Mouse (Mus musculus): ENCODE measurements around the gene Pdf. TPM values are rescaled to one million over a fixed set of nuclear protein-coding genes. Genes with fewer than 3 reads are reported as not detected.
"Not testable (repeated sequence)": the region's sequence is repeated elsewhere in the genome, so short reads cannot be mapped to it uniquely, and the experiment has no call there.

The Pdf gene
- polyA plus RNA-seq, 1 experiment from 2014 or later: 45.8 TPM

GRCm38 (mm10) chr8:107030650-107031576 is 17.5 kb downstream of the Pdf start, which contains the start of gene Vps4a:
Gene Vps4a, plus strand, starts transcription at chr8:107031222.
- Histone ChIP-seq H3K36me3 (no peaks in the 10 kb centered on the region), H3K9ac (peak within 1 kb of the TSS; percentile 96), H3K9me3 (replicated peaks) (no peaks in the 10 kb centered on the region), H3K4me3 (peak within 1 kb of the TSS; percentile 94), H3K27me3 (no peaks in the 10 kb centered on the region), H3K27ac (peak within 1 kb of the TSS; percentile 79), H3K4me1 (peaks cover 18% of the 10 kb centered on the region), H3K4me2 (replicated peaks) (peak within 1 kb of the TSS; percentile 76)
- 4% methylated on average over 66 of the region's 66 CpGs for WGBS
- ATAC-seq (ENCODE audit: low FRiP score): peak; percentile 96

- no peaks in the 10 kb centered on the region for H3K27me3 ChIP-seq
- no peaks in the 10 kb centered on the region for H3K36me3 ChIP-seq
- H3K27ac ChIP-seq: no peak overlapping the region
- H3K4me3 ChIP-seq: no peak overlapping the region
- no peak overlapping the region for H3K4me2 ChIP-seq (replicated peaks)
- no peak for ATAC-seq (ENCODE audit: low FRiP score)
- no peak overlapping the region for H3K9ac ChIP-seq
- H3K4me1 ChIP-seq: peaks cover 18% of the 10 kb centered on the region
- H3K9me3 ChIP-seq (replicated peaks): no peaks in the 10 kb centered on the region
- 72% methylated on average over 5 of the region's 5 CpGs for WGBS
These were observed 18.4 kb downstream of the Pdf start for GRCm38 (mm10) chr8:107030058-107030457.

- 82% methylated on average over 3 of the region's 3 CpGs for WGBS
- Histone ChIP-seq H3K4me1 (peaks cover 18% of the 10 kb centered on the region), H3K9me3 (replicated peaks) (no peaks in the 10 kb centered on the region), H3K36me3 (no peaks in the 10 kb centered on the region), H3K27me3 (no peaks in the 10 kb centered on the region), H3K4me3 (no peak overlapping the region), H3K4me2 (replicated peaks) (no peak overlapping the region), H3K9ac (no peak overlapping the region), H3K27ac (no peak overlapping the region)
- ATAC-seq (ENCODE audit: low FRiP score): no peak
These were observed 19.1 kb downstream of the Pdf start for GRCm38 (mm10) chr8:107029310-107029709.

GRCm38 (mm10) chr8:107023479-107023878 is 24.9 kb downstream of the Pdf start:
- Histone ChIP-seq H3K4me3 (no peak overlapping the region), H3K4me2 (replicated peaks) (no peak overlapping the region), H3K27me3 (no peaks in the 10 kb centered on the region), H3K9ac (no peak overlapping the region), H3K9me3 (replicated peaks) (no peaks in the 10 kb centered on the region), H3K27ac (no peak overlapping the region), H3K36me3 (no peaks in the 10 kb centered on the region), H3K4me1 (no peaks in the 10 kb centered on the region)
- WGBS: 90% methylated on average over 8 of the region's 8 CpGs
- no peak for ATAC-seq (ENCODE audit: low FRiP score)

GRCm38 (mm10) chr8:107014915-107015314 is 33.5 kb downstream of the Pdf start:
- peaks cover 30% of the 10 kb centered on the region; the same call in 1 of the 2 replicates for H3K36me3 ChIP-seq
- H3K27ac ChIP-seq: no peak overlapping the region
- H3K27me3 ChIP-seq: no peaks in the 10 kb centered on the region
- H3K4me2 ChIP-seq (replicated peaks): no peak overlapping the region
- H3K4me1 ChIP-seq: no peaks in the 10 kb centered on the region
- H3K9ac ChIP-seq: no peak overlapping the region
- no peak for ATAC-seq (ENCODE audit: low FRiP score)
- H3K4me3 ChIP-seq: no peak overlapping the region
- 89% methylated on average over 1 of the region's 1 CpGs for WGBS
- H3K9me3 ChIP-seq (replicated peaks): no peaks in the 10 kb centered on the region

GRCm38 (mm10) chr8:107012666-107013065 is 35.7 kb downstream of the Pdf start:
- 68% methylated on average over 2 of the region's 2 CpGs for WGBS
- no peaks in the 10 kb centered on the region for H3K27me3 ChIP-seq
- no peak overlapping the region for H3K9ac ChIP-seq
- H3K27ac ChIP-seq: no peak overlapping the region
- no peak overlapping the region for H3K4me2 ChIP-seq (replicated peaks)
- peaks cover 34% of the 10 kb centered on the region; the same call in 1 of the 2 replicates for H3K36me3 ChIP-seq
- ATAC-seq (ENCODE audit: low FRiP score): no peak
- no peak overlapping the region for H3K4me3 ChIP-seq
- no peaks in the 10 kb centered on the region for H3K9me3 ChIP-seq (replicated peaks)
- no peaks in the 10 kb centered on the region for H3K4me1 ChIP-seq

- H3K36me3 ChIP-seq: peaks cover 38% of the 10 kb centered on the region
- no peaks in the 10 kb centered on the region for H3K4me1 ChIP-seq
- WGBS: 88% methylated on average over 3 of the region's 3 CpGs
- no peaks in the 10 kb centered on the region for H3K27me3 ChIP-seq
- no peak overlapping the region for H3K27ac ChIP-seq
- no peak overlapping the region for H3K4me2 ChIP-seq (replicated peaks)
- no peak overlapping the region for H3K4me3 ChIP-seq
- ATAC-seq (ENCODE audit: low FRiP score): no peak
- no peaks in the 10 kb centered on the region for H3K9me3 ChIP-seq (replicated peaks)
- no peak overlapping the region for H3K9ac ChIP-seq
These were observed 40.6 kb downstream of the Pdf start for GRCm38 (mm10) chr8:107007795-107008194.

GRCm38 (mm10) chr8:107002532-107002931 is 45.9 kb downstream of the Pdf start:
- no peak overlapping the region for H3K4me2 ChIP-seq (replicated peaks)
- no peak for ATAC-seq (ENCODE audit: low FRiP score)
- no peak overlapping the region for H3K4me3 ChIP-seq
- no peaks in the 10 kb centered on the region for H3K9me3 ChIP-seq (replicated peaks)
- 43% methylated on average over 5 of the region's 5 CpGs for WGBS
- no peaks in the 10 kb centered on the region for H3K27me3 ChIP-seq
- no peak overlapping the region for H3K27ac ChIP-seq
- H3K36me3 ChIP-seq: peaks cover 9% of the 10 kb centered on the region
- no peak overlapping the region for H3K9ac ChIP-seq
- no peaks in the 10 kb centered on the region for H3K4me1 ChIP-seq

- no peak for ATAC-seq (ENCODE audit: low FRiP score)
- Histone ChIP-seq H3K36me3 (peaks cover 10% of the 10 kb centered on the region), H3K4me2 (replicated peaks) (no peak overlapping the region), H3K27me3 (no peaks in the 10 kb centered on the region), H3K27ac (no peak overlapping the region), H3K4me3 (no peak overlapping the region), H3K9me3 (replicated peaks) (no peaks in the 10 kb centered on the region), H3K9ac (no peak overlapping the region), H3K4me1 (no peaks in the 10 kb centered on the region)
- 85% methylated on average over 1 of the region's 1 CpGs for WGBS
These were observed 49.3 kb downstream of the Pdf start for GRCm38 (mm10) chr8:106999068-106999467.

GRCm38 (mm10) chr8:106997416-106997815 is 51.0 kb downstream of the Pdf start:
- Histone ChIP-seq H3K27me3 (no peaks in the 10 kb centered on the region), H3K36me3 (peaks cover 10% of the 10 kb centered on the region), H3K4me2 (replicated peaks) (no peak overlapping the region), H3K27ac (no peak overlapping the region), H3K9ac (no peak overlapping the region), H3K4me1 (no peaks in the 10 kb centered on the region), H3K9me3 (replicated peaks) (no peaks in the 10 kb centered on the region), H3K4me3 (no peak overlapping the region)
- ATAC-seq (ENCODE audit: low FRiP score): no peak
- 85% methylated on average over 4 of the region's 4 CpGs for WGBS

- not testable (repeated sequence) for H3K27me3 ChIP-seq; H3K4me3 ChIP-seq; H3K9ac ChIP-seq; H3K9me3 ChIP-seq (replicated peaks); H3K4me1 ChIP-seq; ATAC-seq (ENCODE audit: low FRiP score); H3K4me2 ChIP-seq (replicated peaks); H3K27ac ChIP-seq
- WGBS: 86% methylated on average over 4 of the region's 4 CpGs
- H3K36me3 ChIP-seq: peaks cover 16% of the 10 kb centered on the region
These were observed 52.1 kb downstream of the Pdf start for GRCm38 (mm10) chr8:106996339-106996738.

Measured in hindbrain, embryonic 12.5 days (tissue).